In genomic region chrX:48138539-48139275, GRCm38 (mm10) we compare ENCODE assay signal across 10 mouse cellular contexts. TPM values are rescaled to one million over a fixed set of nuclear protein-coding genes. Genes with fewer than 3 reads are reported as not detected.
DNase-seq lines count a peak whose midpoint lies in the region; ATAC-seq and TF ChIP-seq lines count a peak whose summit lies in the region.
"Had no signal": no experiment of that assay in that cellular context is flagged by ENCODE, and none has a peak within 500 bp of the region (broad histone marks: within the 10 kb centered on the region; RNA-seq: fewer than 3 reads in every experiment).

No protein-coding gene starts in this region.

- peak; percentile 51 for ATAC-seq in erythroid progenitor cell, adult 5-6 weeks (replicated peaks; ENCODE audit: low FRiP score, poor library complexity, severe bottlenecking)
- ATAC-seq in liver, postnatal 0 days, result peak; percentile 68

- H3K9ac ChIP-seq in ES-Bruce4 (ENCODE audit: low read depth, poor library complexity, severe bottlenecking), result no peak overlapping the region
- H3K9ac ChIP-seq in liver, postnatal 0 days (replicated peaks), result no peak overlapping the region

- no peaks in the 10 kb centered on the region for H3K9me3 ChIP-seq in ES-Bruce4 (replicated peaks; ENCODE audit: control insufficient read depth, insufficient read depth, low read length, poor library complexity, severe bottlenecking)
- H3K9me3 ChIP-seq in liver, postnatal 0 days (ENCODE audit: low read length), result no peaks in the 10 kb centered on the region

- H3K27ac ChIP-seq in ES-Bruce4 (ENCODE audit: insufficient read depth, low read length), result peak overlapping the region; percentile 25; the same call in 1 of the 2 replicates
- peak overlapping the region; percentile 86 for H3K27ac ChIP-seq in liver, postnatal 0 days (ENCODE audit: low read depth)
- H3K27ac ChIP-seq: heart, adult 2 months had no signal

- H3K27me3 ChIP-seq in ES-Bruce4 (ENCODE audit: control insufficient read depth, insufficient read depth, low read length, poor library complexity, severe bottlenecking), result no peaks in the 10 kb centered on the region
- no peaks in the 10 kb centered on the region for H3K27me3 ChIP-seq in liver, postnatal 0 days (ENCODE audit: insufficient read depth, low read length)

- H3K36me3 ChIP-seq in ES-Bruce4 (ENCODE audit: control insufficient read depth, insufficient read depth, low read length, poor library complexity, severe bottlenecking), result no peaks in the 10 kb centered on the region
- no peaks in the 10 kb centered on the region for H3K36me3 ChIP-seq in liver, postnatal 0 days (replicated peaks; ENCODE audit: insufficient read depth, low read length)

- TF ChIP-seq EP300 in ES-Bruce4 (IDR thresholded peaks at IDR 0.05; ENCODE audit: insufficient read depth, low read depth, low read length), result no peak
- peak; percentile 76 for TF ChIP-seq EP300 in liver, postnatal 0 days (IDR thresholded peaks at IDR 0.05; ENCODE audit: low read depth)

- peak overlapping the region; percentile 49 for H3K4me2 ChIP-seq in liver, postnatal 0 days (ENCODE audit: low read depth, low read length)

- TF ChIP-seq POLR2A in ES-Bruce4 (IDR thresholded peaks at IDR 0.05; ENCODE audit: insufficient read depth, low read length), result no peak

- peaks cover 9% of the 10 kb centered on the region for H3K4me1 ChIP-seq in ES-Bruce4 (ENCODE audit: control insufficient read depth, insufficient read depth, low read length)
- H3K4me1 ChIP-seq in liver, postnatal 0 days (ENCODE audit: insufficient read depth), result peaks cover 8% of the 10 kb centered on the region; the same call in 1 of the 2 replicates

- DNase-seq in B cell, adult 2 months, result peak; percentile 54 to 62
- DNase-seq in liver, postnatal 0 days, result no peak
- DNase-seq in ovary, postnatal 14 days (ENCODE audit: low spot score), result no peak
- no peak for DNase-seq in kidney, adult 9 months
- no peak for DNase-seq in lung, postnatal 25 days (ENCODE audit: low spot score)
- DNase-seq in Muller cell, postnatal 12 days (ENCODE audit: inconsistent ontology term), result no peak
- DNase-seq: heart, adult 2 months; layer of hippocampus, adult 9-11 months had no signal

- 33% methylated on average over 7 of the region's 7 CpGs for WGBS in liver, postnatal 0 days (ENCODE audit: insufficient replicate concordance)

- H3K4me3 ChIP-seq in ES-Bruce4 (ENCODE audit: low read depth, low read length), result no peak overlapping the region
- no peak overlapping the region for H3K4me3 ChIP-seq in liver, postnatal 0 days (ENCODE audit: low read depth, low read length)
- H3K4me3 ChIP-seq: heart, adult 2 months had no signal

- no peak for TF ChIP-seq CTCF in ES-Bruce4 (IDR thresholded peaks at IDR 0.05; ENCODE audit: low read depth, low read length)
- no peak for TF ChIP-seq CTCF in liver, postnatal 0 days (IDR thresholded peaks at IDR 0.05; ENCODE audit: low read depth)

RNA-seq across cellular contexts. Expression of gene Sash3, which starts 7.5 kb away (rescaled TPM):
- polyA plus RNA-seq in ES-Bruce4 (2011; ENCODE audit: insufficient read depth, insufficient read length, low read depth, missing spikeins), result not detected in 2 replicates
- total RNA-seq in erythroid progenitor cell, adult 5-6 weeks (2015; ENCODE audit: low replicate concordance), result 24.5 and 33.5 TPM in 2 replicates
- 13.0 and 24.5 TPM in 2 replicates for total RNA-seq in erythroid progenitor cell, adult 5-6 weeks (2017; ENCODE audit: low replicate concordance)
- polyA plus RNA-seq in liver, postnatal 0 days (2015; fragmentation: Nextera tagmentation; extraction: Ambion mirVana), result 8.4 and 9.3 TPM in 2 replicates

RNA-seq across cellular contexts. Expression of gene Xpnpep2, which starts 30.2 kb away (rescaled TPM):
- 0.21 TPM in 1 of 2 replicates, not detected in the other for polyA plus RNA-seq in ES-Bruce4 (2011; ENCODE audit: insufficient read depth, insufficient read length, low read depth, missing spikeins)
- not detected in 2 replicates for total RNA-seq in erythroid progenitor cell, adult 5-6 weeks (2015; ENCODE audit: low replicate concordance)
- total RNA-seq in erythroid progenitor cell, adult 5-6 weeks (2017; ENCODE audit: low replicate concordance), result not detected in 2 replicates
- polyA plus RNA-seq in liver, postnatal 0 days (2015; fragmentation: Nextera tagmentation; extraction: Ambion mirVana), result 0.05 TPM in 1 of 2 replicates, not detected in the other

Comparison
In these comparisons a context has a peak if more than half of its experiments do, and no peak if none do; other contexts are left out.
1. DNase-seq: peak in B cell, adult 2 months (2 of 2); none in liver, postnatal 0 days (single experiment), ovary, postnatal 14 days (single experiment), kidney, adult 9 months (single experiment), lung, postnatal 25 days (single experiment) and Muller cell, postnatal 12 days (single experiment).